Mouse (Mus musculus) splenic B cell, adult 2 months (primary cell): ENCODE data around the gene Ttll11.

Experiments
- DNase-seq: peaks from one replicate; pipeline ENCODE4 v3.0.0-alpha.2; 2011; ENCODE audit warnings: low read depth, low spot score
- H3K27me3 ChIP-seq: 2 replicates; pipeline ENCODE4 v1.6.1; 2012; ENCODE audit warnings: mild to moderate bottlenecking, low read length, moderate library complexity, mixed read lengths; ENCODE audit not compliant: control insufficient read depth, poor library complexity, insufficient read depth, severe bottlenecking
- H3K36me3 ChIP-seq: 2 replicates; pipeline ENCODE4 v1.6.1; 2012; ENCODE audit warnings: mild to moderate bottlenecking, low read length, moderate library complexity, mixed read lengths; ENCODE audit not compliant: control insufficient read depth, poor library complexity, insufficient read depth, severe bottlenecking

Gene Ttll11

GRCm38 (mm10) chr2:35983869-35984268 is 4.2 kb upstream of the Ttll11 start:
- peak; percentile 75 for DNase-seq
- Histone ChIP-seq H3K27me3 (no peaks in the 10 kb centered on the region), H3K36me3 (no peaks in the 10 kb centered on the region)

- no peaks in the 10 kb centered on the region for H3K27me3 ChIP-seq
- DNase-seq: no peak
- H3K36me3 ChIP-seq: no peaks in the 10 kb centered on the region
These were observed 2.2 kb upstream of the Ttll11 start for GRCm38 (mm10) chr2:35981872-35982271.

- no peaks in the 10 kb centered on the region for H3K27me3 ChIP-seq
- DNase-seq: no peak
- no peaks in the 10 kb centered on the region for H3K36me3 ChIP-seq
These were observed 621 bp downstream of the Ttll11 start for GRCm38 (mm10) chr2:35978941-35979643.

- Histone ChIP-seq H3K27me3 (no peaks in the 10 kb centered on the region), H3K36me3 (no peaks in the 10 kb centered on the region)
- DNase-seq: peak; percentile 52
These were observed 1.3 kb downstream of the Ttll11 start for GRCm38 (mm10) chr2:35978276-35978933.

GRCm38 (mm10) chr2:35977749-35978148 is 2.0 kb downstream of the Ttll11 start:
- no peaks in the 10 kb centered on the region for H3K27me3 ChIP-seq
- no peaks in the 10 kb centered on the region for H3K36me3 ChIP-seq
- no peak for DNase-seq

GRCm38 (mm10) chr2:35972259-35973001 is 7.3 kb downstream of the Ttll11 start:
- Histone ChIP-seq H3K27me3 (no peaks in the 10 kb centered on the region), H3K36me3 (no peaks in the 10 kb centered on the region)
- no peak for DNase-seq

GRCm38 (mm10) chr2:35965883-35966513 is 13.7 kb downstream of the Ttll11 start:
- Histone ChIP-seq H3K36me3 (no peaks in the 10 kb centered on the region), H3K27me3 (no peaks in the 10 kb centered on the region)
- DNase-seq: no peak

GRCm38 (mm10) chr2:35963280-35963679 is 16.4 kb downstream of the Ttll11 start:
- H3K36me3 ChIP-seq: no peaks in the 10 kb centered on the region
- no peaks in the 10 kb centered on the region for H3K27me3 ChIP-seq
- no peak for DNase-seq

GRCm38 (mm10) chr2:35961593-35962127 is 18.1 kb downstream of the Ttll11 start:
- Histone ChIP-seq H3K36me3 (no peaks in the 10 kb centered on the region), H3K27me3 (no peaks in the 10 kb centered on the region)
- DNase-seq: no peak

GRCm38 (mm10) chr2:35957471-35958140 is 22.1 kb downstream of the Ttll11 start:
- Histone ChIP-seq H3K36me3 (no peaks in the 10 kb centered on the region), H3K27me3 (no peaks in the 10 kb centered on the region; the same call in 1 of the 2 replicates)
- DNase-seq: no peak

- Histone ChIP-seq H3K27me3 (no peaks in the 10 kb centered on the region; the same call in 1 of the 2 replicates), H3K36me3 (no peaks in the 10 kb centered on the region)
- DNase-seq: no peak
These were observed 24.5 kb downstream of the Ttll11 start for GRCm38 (mm10) chr2:35955211-35955610.

GRCm38 (mm10) chr2:35952187-35952958 is 27.3 kb downstream of the Ttll11 start:
- H3K36me3 ChIP-seq: no peaks in the 10 kb centered on the region
- H3K27me3 ChIP-seq: no peaks in the 10 kb centered on the region; the same call in 1 of the 2 replicates
- no peak for DNase-seq

GRCm38 (mm10) chr2:35944896-35945295 is 34.8 kb downstream of the Ttll11 start:
- no peaks in the 10 kb centered on the region for H3K36me3 ChIP-seq
- H3K27me3 ChIP-seq: no peaks in the 10 kb centered on the region
- no peak for DNase-seq
